Mouse (Mus musculus) brain, embryonic 14.5 days (tissue): ENCODE results near the gene Fam187a.

Experiments used
- CTCF ChIP-seq: fragments of 200-500 bp; IDR thresholded peaks from 2 replicates; pipeline ENCODE4 v1.5.1; 2012; ENCODE audit warnings: inconsistent platforms, mild to moderate bottlenecking, moderate library complexity, borderline replicate concordance; ENCODE audit not compliant: insufficient read depth, insufficient read length; ENCODE audit errors: extremely low read depth
- POLR2A ChIP-seq: fragments of 200-500 bp; IDR thresholded peaks from 2 replicates; pipeline ENCODE4 v1.6.1; 2012; ENCODE audit warnings: mild to moderate bottlenecking, inconsistent platforms, borderline replicate concordance; ENCODE audit not compliant: poor library complexity, insufficient read depth, insufficient read length, severe bottlenecking; ENCODE audit errors: extremely low read depth

GRCm38 (mm10) chr11:102835549-102835948 lies 49.4 kb upstream of the Fam187a start, which contains the start of gene Higd1b:
- no peak for TF ChIP-seq CTCF
- no peak for TF ChIP-seq POLR2A
